Mouse (Mus musculus): Measurements from ENCODE around the gene Mrps16. TPM values are rescaled to one million over a fixed set of nuclear protein-coding genes. Genes with fewer than 3 reads are reported as not detected.
A peak's percentile ranks its signal among the peaks of the same experiment; 100 is the strongest.

The Mrps16 gene
- total and polyA plus RNA-seq, 3 experiments: 112 to 132 TPM; not detected in 1

GRCm38 (mm10) chr14:20388441-20389129 is 4.8 kb downstream of the Mrps16 start, which contains the start of gene Dnajc9:
Gene Dnajc9, minus strand, starts transcription at chr14:20388910.
- Histone ChIP-seq H3K27me3 (ENCODE audit: control insufficient read depth in 1 of 2, insufficient read depth in 2 of 2, low read length in 2 of 2) (no peaks in the 10 kb centered on the region), H3K36me3 (ENCODE audit: control insufficient read depth in 1 of 2, insufficient read depth in 2 of 2, low read length in 2 of 2) (peaks cover 6 to 36% of the 10 kb centered on the region in 2 experiments), H3K27ac (ENCODE audit: control insufficient read depth, low read depth, low read length) (peak within 1 kb of the TSS; percentile 79), H3K4me1 (ENCODE audit: control insufficient read depth in 1 of 2, insufficient read depth in 2 of 2, low read length in 2 of 2) (peaks cover 11 to 28% of the 10 kb centered on the region in 2 experiments), H3K9me3 (replicated peaks; ENCODE audit: insufficient read depth, low read length) (no peaks in the 10 kb centered on the region), H3K9ac (ENCODE audit: control insufficient read depth, low read depth, low read length, poor library complexity, severe bottlenecking) (peak within 1 kb of the TSS; percentile 91), H3K4me3 (ENCODE audit: control insufficient read depth in 1 of 2, insufficient read depth in 1 of 2, low read depth in 2 of 2, low read length in 2 of 2) (peak within 1 kb of the TSS; percentile 75 to 94), H3K79me2 (ENCODE audit: control insufficient read depth, insufficient read depth, low read length, poor library complexity) (peaks cover 40% of the 10 kb centered on the region)
- DNase-seq (ENCODE audit: low read depth, low spot score): peak; percentile 95
- no peak for TF ChIP-seq TAL1 (IDR thresholded peaks at IDR 0.05; ENCODE audit: low read length)
- TF ChIP-seq UBTF (IDR thresholded peaks at IDR 0.05; ENCODE audit: borderline replicate concordance, insufficient read depth, low read depth, low read length): no peak
- 0 out of 2 replicates have a peak, but pooled peaks have one; percentile 21 for TF ChIP-seq ETS1 (IDR thresholded peaks at IDR 0.05; ENCODE audit: low read depth, low read length)
- peak; percentile 81; the same call in 1 of the 2 replicates for TF ChIP-seq E2F4 (IDR thresholded peaks at IDR 0.05; ENCODE audit: borderline replicate concordance, low read depth, low read length)
- TF ChIP-seq HCFC1 (IDR thresholded peaks at IDR 0.05; ENCODE audit: low read depth, low read length): peak; percentile 91
- no peak for TF ChIP-seq GABPA (IDR thresholded peaks at IDR 0.05; ENCODE audit: low read depth, low read length)
- no peak for TF ChIP-seq SMC3 (IDR thresholded peaks at IDR 0.05; ENCODE audit: low read depth, low read length)
- no peak for TF ChIP-seq MYB (IDR thresholded peaks at IDR 0.05; ENCODE audit: low read depth, low read length)
- TF ChIP-seq POLR2A (IDR thresholded peaks at IDR 0.05; ENCODE audit: control insufficient read depth in 1 of 2, insufficient read depth in 1 of 2, low read depth in 1 of 2, low read length in 2 of 2, poor library complexity in 1 of 2): peak; percentile 84 to 87
- no peak for TF ChIP-seq EP300 (IDR thresholded peaks at IDR 0.05; ENCODE audit: low read depth in 1 of 2, low read length in 2 of 2)
- TF ChIP-seq NELFE (IDR thresholded peaks at IDR 0.05; ENCODE audit: low read depth, low read length): peak; percentile 79
- TF ChIP-seq BHLHE40 (IDR thresholded peaks at IDR 0.05; ENCODE audit: borderline replicate concordance, low read depth, low read length): no peak
- no peak for TF ChIP-seq CHD2 (IDR thresholded peaks at IDR 0.05; ENCODE audit: low read length)
- TF ChIP-seq MXI1 (IDR thresholded peaks at IDR 0.05; ENCODE audit: low read depth, low read length): peak; percentile 82
- no peak for TF ChIP-seq RAD21 (IDR thresholded peaks at IDR 0.05; ENCODE audit: low read depth, low read length)
- peak; percentile 10; the same call in 1 of the 2 replicates for TF ChIP-seq MAX (IDR thresholded peaks at IDR 0.05; ENCODE audit: low read length)
- no peak for TF ChIP-seq RCOR1 (IDR thresholded peaks at IDR 0.05; ENCODE audit: low read depth, low read length)
- TF ChIP-seq SIN3A (IDR thresholded peaks at IDR 0.05; ENCODE audit: low read length): peak; percentile 70
- TF ChIP-seq TCF12 (IDR thresholded peaks at IDR 0.05; ENCODE audit: low read depth, low read length): peak; percentile 35; the same call in 1 of the 2 replicates
- no peak for TF ChIP-seq MAFK (IDR thresholded peaks at IDR 0.05; ENCODE audit: borderline replicate concordance, low read depth, low read length)
- TF ChIP-seq TBP (IDR thresholded peaks at IDR 0.05; ENCODE audit: low read depth, low read length): peak; percentile 71; the same call in 1 of the 2 replicates
- TF ChIP-seq POLR2AphosphoS2 (IDR thresholded peaks at IDR 0.05; ENCODE audit: low read length): peak; percentile 80
- TF ChIP-seq ELF1 (IDR thresholded peaks at IDR 0.05; ENCODE audit: low read depth, low read length): no peak
- TF ChIP-seq CTCF (IDR thresholded peaks at IDR 0.05 in 2 of 3, conservative IDR thresholded peaks at IDR 0.05 in 1 of 3; ENCODE audit: control insufficient read depth in 1 of 3, insufficient read depth in 1 of 3, low read depth in 2 of 3, low read length in 3 of 3, poor library complexity in 1 of 3, severe bottlenecking in 1 of 3): no peak
- no peak for TF ChIP-seq ZC3H11A (IDR thresholded peaks at IDR 0.05; ENCODE audit: low read depth, low read length)
- TF ChIP-seq MAZ (IDR thresholded peaks at IDR 0.05; ENCODE audit: low read depth, low read length): no peak
- no peak for TF ChIP-seq ZNF384 (IDR thresholded peaks at IDR 0.05; ENCODE audit: low read depth, low read length)
- no peak; the same call in 1 of the 2 replicates for TF ChIP-seq KAT2A (conservative IDR thresholded peaks at IDR 0.05; ENCODE audit: low read depth, low read length)
- no peak for TF ChIP-seq GATA1 (IDR thresholded peaks at IDR 0.05; ENCODE audit: low read depth, low read length)
- TF ChIP-seq ZMIZ1 (IDR thresholded peaks at IDR 0.05; ENCODE audit: low read depth, low read length): no peak; the same call in none of the 2 replicates
- peak; percentile 61 for TF ChIP-seq NRF1 (IDR thresholded peaks at IDR 0.05; ENCODE audit: insufficient read depth, low read depth, low read length, poor library complexity, severe bottlenecking)
- TF ChIP-seq USF2 (IDR thresholded peaks at IDR 0.05; ENCODE audit: borderline replicate concordance in 1 of 2, insufficient read depth in 1 of 2, low read depth in 1 of 2, low read length in 2 of 2): no peak
- TF ChIP-seq USF1 (IDR thresholded peaks at IDR 0.05; ENCODE audit: low read depth, low read length): no peak
- TF ChIP-seq ZKSCAN1 (IDR thresholded peaks at IDR 0.05; ENCODE audit: low read depth, low read length): no peak
- TF ChIP-seq POLR2AphosphoS5 (IDR thresholded peaks at IDR 0.05; ENCODE audit: borderline replicate concordance, low read depth, low read length): no peak

All from MEL (cell line).